Comparison of ENCODE assay signal across 8 mouse cellular contexts in the genomic region with DNA sequence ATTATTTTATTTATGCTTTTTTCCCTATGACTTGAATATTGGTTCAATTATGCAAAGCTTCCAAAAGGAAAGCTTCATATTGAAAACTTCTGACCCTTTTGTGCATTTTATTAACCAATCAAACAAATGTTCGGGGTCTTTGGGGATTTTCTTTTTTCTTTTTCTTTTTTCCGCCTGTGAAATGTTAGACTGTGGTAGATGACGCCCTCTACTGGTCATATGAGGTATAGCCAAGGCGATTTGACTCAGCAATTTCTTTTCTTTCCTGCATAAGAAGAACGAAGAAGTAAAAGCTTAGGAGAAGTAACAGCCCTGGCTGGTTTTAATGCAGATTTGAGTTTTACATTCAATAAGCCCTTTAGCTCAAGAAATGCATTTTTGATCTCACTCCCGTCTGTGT.
DNase-seq lines count a peak whose midpoint lies in the region; ATAC-seq and TF ChIP-seq lines count a peak whose summit lies in the region.

No protein-coding gene starts in this region.

- DNase-seq in forebrain, embryonic 14.5 days (ENCODE audit: low spot score) = peak; percentile 78
- DNase-seq in lung, postnatal 0 days (ENCODE audit: low spot score) = peak; percentile 67
- DNase-seq in lung, adult 2 months = no peak
- DNase-seq in c-Kit-positive CD71-positive TER-119-positive erythroid progenitor cells, embryonic 14.5 days (ENCODE audit: low spot score) = peak; percentile 31
- DNase-seq in layer of hippocampus, adult 9-10 months (ENCODE audit: low spot score) = peak; percentile 35
- peak; percentile 4 for DNase-seq in skeletal muscle tissue, adult 2 months (ENCODE audit: low read depth, low spot score)
- no peak for DNase-seq in urinary bladder, postnatal 4 days (ENCODE audit: low spot score in 2 of 2)

- no peak overlapping the region for H3K9ac ChIP-seq in forebrain, embryonic 14.5 days (ENCODE audit: low read length)
- H3K9ac ChIP-seq in forebrain, embryonic 16.5 days (replicated peaks; ENCODE audit: low read depth, low read length) = no peak overlapping the region
- no peak overlapping the region for H3K9ac ChIP-seq in lung, postnatal 0 days (replicated peaks; ENCODE audit: low read depth)

- H3K9me3 ChIP-seq in forebrain, embryonic 14.5 days (replicated peaks; ENCODE audit: control insufficient read depth, low read length) = no peaks in the 10 kb centered on the region
- H3K9me3 ChIP-seq in forebrain, embryonic 16.5 days (ENCODE audit: control insufficient read depth, low read length) = no peaks in the 10 kb centered on the region
- H3K9me3 ChIP-seq in lung, postnatal 0 days (ENCODE audit: low read length) = no peaks in the 10 kb centered on the region

- no peak for TF ChIP-seq EP300 in lung, postnatal 0 days (IDR thresholded peaks at IDR 0.05)

- TF ChIP-seq CTCF in lung, postnatal 0 days (IDR thresholded peaks at IDR 0.05) = peak; percentile 85
- TF ChIP-seq CTCF in lung, adult 2 months (IDR thresholded peaks at IDR 0.05; ENCODE audit: insufficient read depth, low read length) = no peak

- H3K4me2 ChIP-seq in forebrain, embryonic 14.5 days (ENCODE audit: low read length) = no peak overlapping the region
- H3K4me2 ChIP-seq in forebrain, embryonic 16.5 days (ENCODE audit: low read length) = no peak overlapping the region
- H3K4me2 ChIP-seq in lung, postnatal 0 days (replicated peaks; ENCODE audit: low read depth, low read length) = no peak overlapping the region

- no peaks in the 10 kb centered on the region for H3K4me1 ChIP-seq in forebrain, embryonic 14.5 days (ENCODE audit: control insufficient read depth, insufficient read depth, low read length)
- H3K4me1 ChIP-seq in forebrain, embryonic 16.5 days (replicated peaks; ENCODE audit: control insufficient read depth, insufficient read depth, low read length) = no peaks in the 10 kb centered on the region
- H3K4me1 ChIP-seq in lung, postnatal 0 days (ENCODE audit: insufficient read depth, low read depth, low read length) = no peaks in the 10 kb centered on the region
- no peaks in the 10 kb centered on the region; the same call in 1 of the 2 replicates for H3K4me1 ChIP-seq in lung, adult 2 months (ENCODE audit: control insufficient read depth, insufficient read depth, low read length)

- H3K27me3 ChIP-seq in forebrain, embryonic 14.5 days (replicated peaks; ENCODE audit: control insufficient read depth, insufficient read depth, low read length) = no peaks in the 10 kb centered on the region
- no peaks in the 10 kb centered on the region for H3K27me3 ChIP-seq in forebrain, embryonic 16.5 days (replicated peaks; ENCODE audit: control insufficient read depth, insufficient read depth, low read length)
- no peaks in the 10 kb centered on the region for H3K27me3 ChIP-seq in lung, postnatal 0 days (replicated peaks; ENCODE audit: insufficient read depth, low read length)

- no peak overlapping the region for H3K4me3 ChIP-seq in forebrain, embryonic 14.5 days (ENCODE audit: low read depth, low read length)
- no peak overlapping the region for H3K4me3 ChIP-seq in forebrain, embryonic 16.5 days (replicated peaks; ENCODE audit: low read length)
- H3K4me3 ChIP-seq in lung, postnatal 0 days (ENCODE audit: low read depth, low read length) = no peak overlapping the region
- no peak overlapping the region for H3K4me3 ChIP-seq in lung, adult 2 months (replicated peaks; ENCODE audit: extremely low read depth, low read depth, low read length)

- no peak overlapping the region for H3K27ac ChIP-seq in forebrain, embryonic 14.5 days (ENCODE audit: low read depth, low read length)
- H3K27ac ChIP-seq in forebrain, embryonic 16.5 days (ENCODE audit: low read length) = no peak overlapping the region
- H3K27ac ChIP-seq in lung, postnatal 0 days (ENCODE audit: low read length) = no peak overlapping the region

- no peaks in the 10 kb centered on the region for H3K36me3 ChIP-seq in forebrain, embryonic 14.5 days (ENCODE audit: control insufficient read depth, insufficient read depth, low read length)
- no peaks in the 10 kb centered on the region for H3K36me3 ChIP-seq in forebrain, embryonic 16.5 days (ENCODE audit: control insufficient read depth, insufficient read depth)
- no peaks in the 10 kb centered on the region for H3K36me3 ChIP-seq in lung, postnatal 0 days (ENCODE audit: insufficient read depth, low read length)

- no peak for ATAC-seq in forebrain, embryonic 14.5 days
- ATAC-seq in forebrain, embryonic 16.5 days = no peak
- ATAC-seq in lung, postnatal 0 days = no peak

- no peak for TF ChIP-seq POLR2A in lung, adult 2 months (IDR thresholded peaks at IDR 0.05; ENCODE audit: borderline replicate concordance, extremely low read depth, low read depth, low read length)

- WGBS in forebrain, embryonic 14.5 days = 9% methylated on average over 6 of the region's 6 CpGs
- WGBS in forebrain, embryonic 16.5 days = 7% methylated on average over 6 of the region's 6 CpGs
- 10% methylated on average over 6 of the region's 6 CpGs for WGBS in lung, postnatal 0 days
- WGBS in lung, adult 2 months = 6% methylated on average over 6 of the region's 6 CpGs

Comparison
In these comparisons a context has a peak if more than half of its experiments do, and no peak if none do; other contexts are left out.
1. DNase-seq: peak in forebrain, embryonic 14.5 days (single experiment), lung, postnatal 0 days (single experiment), c-Kit-positive CD71-positive TER-119-positive erythroid progenitor cells, embryonic 14.5 days (single experiment), layer of hippocampus, adult 9-10 months (single experiment) and skeletal muscle tissue, adult 2 months (single experiment); none in lung, adult 2 months (single experiment) and urinary bladder, postnatal 4 days (0 of 2).